Mouse (Mus musculus): Measurements from ENCODE around the gene Gm20403. TPM values are rescaled to one million over a fixed set of nuclear protein-coding genes. Genes with fewer than 3 reads are reported as not detected.
"Not testable (repeated sequence)": the region's sequence is repeated elsewhere in the genome, so short reads cannot be mapped to it uniquely, and the experiment has no call there.

Gene Gm20403
- total RNA-seq, 2 experiments from 2014 or later: not detected

DNA sequence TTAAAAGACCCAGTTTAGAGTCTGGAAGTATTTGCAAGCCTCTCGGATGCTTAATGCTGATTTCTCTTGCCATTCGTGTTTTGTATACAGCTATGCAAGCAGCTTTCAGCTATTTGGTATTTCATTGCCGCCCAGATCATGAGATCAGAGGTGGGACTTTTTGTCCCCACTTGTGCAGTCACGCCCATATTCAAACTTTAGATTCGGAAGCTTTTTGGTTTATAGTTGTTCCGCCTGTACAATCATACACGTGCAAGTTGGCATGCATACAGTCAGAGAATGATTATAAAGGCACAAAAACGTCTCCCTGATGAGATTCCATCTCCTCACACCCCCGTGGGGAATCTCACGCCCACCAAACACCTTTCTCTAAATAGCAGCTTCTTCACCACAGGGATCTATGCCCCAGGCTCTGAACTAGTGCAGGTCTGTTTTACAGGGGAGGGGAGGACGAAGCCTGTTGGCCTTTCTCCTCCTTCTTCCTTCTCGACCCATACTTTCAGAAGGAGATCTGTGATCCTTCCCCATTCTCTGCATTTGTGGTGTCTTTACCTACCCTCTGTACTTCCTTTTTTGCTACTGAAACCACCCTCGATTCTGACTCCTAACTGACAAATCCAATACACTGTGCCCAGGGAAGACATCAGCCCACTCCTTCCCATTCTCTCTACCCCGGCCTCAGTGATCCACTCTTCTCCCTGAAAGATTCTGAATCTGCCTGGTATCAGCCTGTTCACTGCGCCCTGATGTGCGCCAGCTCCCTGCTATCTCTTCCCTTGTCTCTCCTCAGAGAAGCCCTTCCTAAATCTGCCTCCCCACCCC lies 7.1 kb upstream of the Gm20403 start:
- DNase-seq (ENCODE audit: low spot score in 2 of 2): no peak

DNA sequence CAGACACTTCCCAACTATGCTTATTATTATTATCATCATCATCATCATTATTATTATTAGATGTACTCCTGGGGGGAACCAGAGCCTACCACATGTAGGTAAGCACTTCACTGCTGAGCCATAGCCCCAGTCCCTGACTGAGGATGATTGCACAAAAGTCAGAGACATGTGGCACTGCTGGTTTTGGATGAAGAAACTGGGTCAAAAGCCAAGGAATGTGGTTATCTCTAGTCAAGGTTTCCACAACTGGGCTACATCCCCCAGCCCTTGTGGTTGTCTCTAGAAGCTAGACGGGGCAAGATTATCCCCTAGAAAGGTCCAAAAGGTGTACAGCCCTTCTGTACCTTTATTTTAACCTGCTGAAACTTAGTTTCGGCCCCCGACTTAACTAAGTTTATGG lies 6.5 kb upstream of the Gm20403 start:
- DNase-seq (ENCODE audit: low spot score in 2 of 2): no peak

DNA sequence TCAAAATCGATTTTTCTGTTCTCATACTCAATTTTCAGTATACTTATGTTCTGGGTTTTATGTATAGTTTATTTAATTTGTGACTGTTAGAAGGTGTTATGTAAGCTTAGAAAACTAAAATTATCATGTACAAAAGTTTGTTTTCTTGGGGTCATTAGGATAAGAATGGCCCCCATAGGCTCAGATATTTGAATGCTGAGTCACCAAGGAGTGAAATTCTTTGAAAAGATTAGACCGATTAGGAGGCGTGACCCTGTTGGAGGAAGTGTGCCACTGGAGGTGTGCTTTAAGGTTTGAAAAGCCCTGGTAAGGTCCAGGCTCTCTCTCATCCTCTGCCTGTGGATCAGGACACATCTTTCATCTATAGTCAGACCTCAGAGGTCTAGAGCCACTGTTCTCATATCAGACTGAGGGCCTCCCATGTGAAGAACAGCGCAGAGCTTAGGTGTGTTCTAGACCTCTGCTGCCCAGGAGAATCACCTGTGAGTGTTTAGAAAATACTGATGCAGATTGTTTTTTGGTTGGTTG lies 2.1 kb upstream of the Gm20403 start:
- DNase-seq (ENCODE audit: low spot score in 2 of 2): no peak

DNA sequence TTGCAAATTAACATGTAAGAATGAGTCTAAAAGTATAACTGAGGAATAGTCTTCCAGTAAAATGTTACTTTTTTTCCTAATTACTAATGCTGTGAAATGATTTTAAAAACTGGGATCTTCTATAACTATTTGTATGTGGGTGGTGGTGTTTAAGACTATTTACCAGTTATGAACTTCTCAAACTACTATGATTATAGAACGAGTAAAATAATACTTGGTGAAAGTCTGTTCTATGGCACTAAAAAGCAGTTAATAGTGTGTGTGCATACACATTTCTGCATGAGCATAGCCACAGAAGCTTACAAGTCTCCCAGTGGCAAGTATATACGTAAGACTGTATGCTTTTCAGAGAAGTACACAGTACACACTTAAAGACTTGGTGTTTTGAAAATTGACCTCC lies 827 bp upstream of the Gm20403 start:
- DNase-seq (ENCODE audit: low spot score in 2 of 2): no peak

DNA sequence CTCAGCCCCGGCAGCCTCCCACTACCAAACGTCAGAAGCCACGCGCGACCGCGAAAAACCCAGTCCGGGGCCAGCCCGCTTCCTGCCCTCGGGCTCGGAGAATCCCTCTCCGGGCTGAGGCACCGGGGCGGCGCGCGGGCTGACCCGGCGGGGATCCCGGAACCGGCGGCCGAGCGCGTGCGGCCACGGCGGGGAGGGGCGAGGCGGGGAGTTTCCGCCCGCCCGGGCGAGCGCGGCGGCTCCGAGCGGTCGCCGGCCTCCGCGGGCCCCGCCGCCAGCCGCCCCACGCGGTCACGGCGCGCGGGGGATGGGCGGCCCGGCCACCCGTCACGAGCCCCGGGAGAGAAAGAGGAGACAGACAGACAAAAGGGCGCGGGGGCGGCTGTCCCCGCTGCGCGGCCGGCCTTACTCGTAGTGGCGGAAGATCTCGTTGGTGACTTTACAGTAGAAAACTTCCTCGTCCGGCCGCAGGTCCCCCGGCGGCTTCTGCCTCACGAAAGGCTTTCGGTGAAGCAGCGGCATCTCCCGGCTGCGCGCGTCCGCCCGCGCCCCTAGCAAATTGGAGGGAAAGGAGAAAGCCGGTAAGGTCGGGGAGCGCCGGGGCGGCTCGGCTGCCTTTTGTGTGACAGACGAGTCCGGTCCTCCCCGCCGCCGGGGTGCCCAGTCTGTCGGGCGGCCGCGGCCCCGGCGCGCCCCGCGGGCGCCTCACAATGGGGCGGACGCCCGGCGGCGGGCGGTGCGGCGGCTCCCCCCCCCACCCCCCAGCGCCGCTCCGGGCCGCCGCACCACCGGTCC lies 875 bp downstream of the Gm20403 start:
- peak; percentile 33 to 37 for DNase-seq (ENCODE audit: low spot score in 2 of 2)

DNA sequence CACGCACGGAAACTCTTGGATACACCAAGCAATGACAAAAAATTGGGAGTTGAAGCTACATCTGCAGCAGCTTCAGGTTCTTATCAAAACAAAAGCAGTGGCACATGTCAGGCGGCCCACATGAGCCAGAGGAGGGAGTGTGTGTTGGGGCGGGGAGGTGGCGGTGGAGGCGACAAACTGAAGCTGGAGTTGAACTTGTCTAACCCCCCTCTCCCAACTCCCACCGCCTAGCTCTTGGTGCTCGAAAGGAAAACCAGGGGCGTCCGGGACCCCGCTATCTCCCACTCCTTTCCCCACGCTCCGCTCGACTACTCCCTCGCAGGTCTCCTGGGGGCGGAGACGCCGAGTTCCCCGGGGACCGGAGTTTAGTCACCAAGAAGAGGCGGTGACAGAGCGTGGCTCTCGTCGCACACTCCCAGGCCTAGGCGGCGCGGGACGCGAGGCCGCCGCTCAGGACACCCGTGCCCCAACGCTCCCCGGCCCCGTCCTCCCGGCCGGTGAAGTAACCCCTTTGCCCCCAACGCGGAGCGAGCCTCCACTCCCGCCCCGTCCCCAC lies 1.6 kb downstream of the Gm20403 start:
- DNase-seq (ENCODE audit: low spot score in 2 of 2): peak; percentile 33 to 45

DNA sequence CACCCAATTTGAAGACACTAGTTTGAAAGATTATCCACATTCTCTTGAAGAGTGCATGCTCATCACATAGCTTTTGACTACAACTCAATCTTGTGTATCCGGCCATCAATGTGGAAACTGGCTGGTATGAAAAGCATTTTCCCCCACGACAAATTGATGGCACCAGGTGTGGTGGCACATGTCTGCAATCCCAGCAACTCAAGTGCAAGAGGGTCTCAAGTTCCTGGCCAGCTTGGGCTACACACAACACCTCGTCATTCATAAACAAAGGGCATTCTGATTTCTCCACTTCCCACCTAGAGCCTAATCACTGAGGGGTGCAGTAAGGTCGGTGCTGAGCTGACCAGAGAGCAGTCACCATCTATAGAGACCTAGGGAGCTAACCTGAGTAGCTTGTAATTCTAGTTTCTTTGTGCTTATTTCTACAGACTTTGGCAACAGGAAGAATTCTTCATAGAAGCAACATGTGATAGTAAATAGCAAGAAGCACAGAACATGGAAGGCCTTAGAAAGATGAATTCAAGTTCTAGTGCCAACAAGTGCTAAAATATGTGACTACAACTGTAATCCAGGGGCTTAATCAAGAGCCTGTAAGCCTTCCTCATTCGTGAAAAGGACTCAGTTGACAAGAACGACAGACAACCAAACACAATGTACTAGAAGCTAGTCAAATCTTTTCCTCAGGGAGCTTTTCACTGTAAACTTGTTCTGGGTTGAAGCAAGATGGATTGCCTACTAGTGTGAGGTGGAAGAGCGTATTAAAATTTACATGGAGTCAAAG lies 3.2 kb downstream of the Gm20403 start:
- DNase-seq (ENCODE audit: low spot score in 2 of 2): no peak

DNA sequence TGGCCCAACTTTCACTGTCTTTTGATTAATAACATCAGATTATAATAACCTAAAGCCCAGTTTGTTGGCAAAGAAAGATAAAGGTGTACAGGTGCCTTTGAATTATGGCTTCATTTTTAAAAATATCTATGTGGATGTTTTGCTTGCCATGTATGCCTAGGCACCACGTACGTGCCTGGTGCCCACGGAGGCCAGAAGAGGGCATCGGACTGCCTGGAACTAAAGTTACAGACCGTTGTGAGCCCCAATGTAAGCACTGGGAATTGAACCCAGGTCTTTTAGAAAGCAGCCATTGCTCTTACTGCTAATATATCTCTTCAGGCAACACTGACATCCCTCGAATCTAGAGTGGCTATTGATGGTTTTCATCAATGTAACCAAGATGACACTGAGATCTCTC lies 4.4 kb downstream of the Gm20403 start:
- DNase-seq (ENCODE audit: low spot score in 2 of 2): no peak

DNA sequence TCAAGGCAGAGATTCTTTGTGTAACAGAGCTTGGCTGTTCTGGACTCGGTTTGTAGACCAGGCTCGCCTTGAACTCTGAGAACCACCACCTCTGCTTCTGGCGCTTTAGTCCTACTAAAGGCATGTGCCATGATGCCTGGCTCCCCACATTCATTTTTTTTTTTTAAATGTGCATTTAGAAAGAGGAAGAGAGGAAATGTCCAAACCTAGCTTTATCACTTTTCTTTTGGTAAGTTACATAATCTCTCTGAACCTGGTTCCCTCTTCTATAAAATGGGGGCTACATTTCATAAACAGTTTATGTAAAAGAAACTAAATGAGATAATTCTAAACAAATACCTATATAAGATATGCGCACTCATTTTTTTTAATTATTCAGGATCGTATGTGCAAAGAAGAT lies 5.4 kb downstream of the Gm20403 start:
- no peak for DNase-seq (ENCODE audit: low spot score in 2 of 2)

DNA sequence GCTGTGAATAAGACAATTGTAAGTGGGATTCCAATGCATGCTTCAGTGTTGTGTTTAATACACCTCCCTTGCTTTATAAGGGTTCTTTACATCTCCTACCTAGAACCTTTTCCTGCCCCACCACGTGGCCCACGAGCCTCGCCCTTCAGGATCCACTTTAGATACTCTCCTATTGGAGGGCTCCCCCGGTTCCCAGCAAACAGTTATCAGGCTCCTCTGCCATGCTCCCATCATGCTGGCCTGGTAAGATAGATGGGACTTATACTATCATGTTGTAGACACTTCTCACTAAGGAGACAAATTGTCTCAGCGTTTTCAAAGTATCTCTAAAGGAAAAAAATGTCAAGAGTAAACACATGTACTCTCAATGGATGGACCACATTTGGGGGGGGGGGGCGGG lies 5.8 kb downstream of the Gm20403 start:
- DNase-seq (ENCODE audit: low spot score in 2 of 2): no peak

DNA sequence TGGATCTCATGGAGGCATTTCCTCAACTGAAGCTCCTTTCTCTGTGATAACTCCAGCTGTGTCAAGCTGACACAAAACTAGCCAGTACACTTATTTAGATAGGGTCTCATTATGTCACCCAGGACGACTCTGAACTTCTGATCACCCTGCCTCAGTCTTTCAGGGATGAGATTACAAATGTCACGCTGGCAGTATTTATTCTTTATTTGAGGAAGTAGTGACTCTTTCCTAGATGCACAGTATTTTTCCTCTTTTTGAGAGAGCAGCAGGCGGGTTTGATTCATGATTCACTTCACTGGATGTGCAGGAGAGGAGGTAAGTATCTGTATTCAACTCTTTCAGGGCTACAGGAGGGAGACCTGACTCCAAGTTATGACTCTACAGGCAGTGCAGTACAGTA lies 17.3 kb downstream of the Gm20403 start:
- no peak for DNase-seq (ENCODE audit: low spot score in 2 of 2)

DNA sequence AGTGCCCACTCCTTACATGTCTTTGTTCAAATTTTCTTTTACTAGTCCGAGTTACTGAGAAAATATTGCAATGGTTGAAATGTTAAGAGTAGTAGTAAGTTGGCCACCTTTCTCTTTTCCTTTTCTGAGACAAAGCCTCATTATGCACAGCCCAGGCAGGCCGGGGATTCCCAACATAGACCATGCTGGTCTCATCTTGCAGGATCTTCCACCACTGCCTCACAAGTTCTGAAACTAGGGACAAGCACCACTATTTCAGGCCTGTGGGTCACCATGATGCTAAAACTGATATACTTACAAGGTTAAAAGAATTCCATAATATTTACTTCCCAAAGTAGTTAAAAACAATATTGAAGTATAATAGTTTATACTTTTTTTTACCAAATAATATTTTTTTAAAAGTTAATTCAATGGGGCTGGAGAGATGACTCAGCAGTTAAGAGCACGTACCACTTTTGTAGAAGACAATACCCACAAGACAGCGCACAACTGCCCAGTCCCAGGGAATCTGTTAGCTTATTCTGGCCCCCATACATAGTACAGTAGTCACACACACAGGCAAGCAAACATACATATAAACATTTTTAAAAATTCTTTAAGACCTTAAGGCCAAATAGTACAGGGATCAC lies 20.7 kb downstream of the Gm20403 start:
- DNase-seq (ENCODE audit: low spot score in 2 of 2): no peak

DNA sequence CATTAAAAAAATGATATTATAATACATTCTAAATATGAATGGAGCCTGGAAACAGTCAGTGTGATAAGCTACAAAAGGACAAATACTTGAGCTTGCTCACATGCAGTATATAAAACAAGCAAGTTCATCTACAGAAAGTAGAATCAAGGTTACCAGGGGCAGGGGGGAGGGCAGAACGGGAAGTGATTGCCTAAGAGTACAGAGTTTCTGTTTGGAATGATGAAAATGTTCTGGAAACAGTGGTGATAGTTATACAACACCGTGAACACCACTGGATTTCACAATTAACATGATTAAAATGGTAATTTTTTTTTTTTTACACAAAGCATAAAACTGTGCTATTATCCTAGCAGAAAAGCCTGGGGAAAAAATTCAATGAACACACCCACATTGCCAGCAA lies 26.8 kb downstream of the Gm20403 start:
- DNase-seq (ENCODE audit: low spot score in 2 of 2): no peak

DNA sequence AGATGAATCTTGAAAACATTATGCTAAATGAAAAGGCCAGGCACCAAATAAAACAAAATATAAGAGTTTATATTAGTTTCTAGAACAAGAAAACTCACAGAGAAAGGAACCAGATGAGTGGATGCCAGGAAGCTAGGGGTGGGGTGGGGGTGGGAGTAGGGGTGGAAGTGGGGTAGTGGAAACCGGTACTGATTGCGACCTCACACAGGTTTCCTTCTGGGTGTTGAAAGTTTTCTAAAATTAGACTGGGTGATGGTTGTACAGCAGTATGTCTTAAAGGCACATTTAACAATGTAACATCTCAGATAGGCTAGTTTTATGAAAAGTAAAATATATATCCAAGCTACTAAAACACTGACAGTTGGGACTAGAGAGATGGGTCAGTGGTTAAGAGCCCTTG lies 29.4 kb downstream of the Gm20403 start:
- no peak for DNase-seq (ENCODE audit: low spot score in 2 of 2)

DNA sequence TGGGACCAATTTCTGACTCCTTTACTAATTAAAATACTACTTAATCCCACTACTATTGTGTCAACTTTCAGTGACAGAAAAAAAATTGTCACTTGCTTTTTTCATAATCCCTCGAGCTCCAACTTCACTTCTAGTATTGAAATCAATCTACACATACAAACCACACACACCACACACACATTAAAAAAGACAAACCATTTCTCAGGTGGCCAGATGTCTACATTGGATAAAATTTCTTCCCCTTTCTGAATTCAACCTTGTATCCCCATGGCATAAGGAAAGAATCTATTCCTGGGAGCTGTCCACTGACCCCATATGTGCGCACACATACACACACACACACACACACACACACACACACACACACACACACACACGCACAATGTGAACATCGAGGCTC lies 29.9 kb downstream of the Gm20403 start:
- DNase-seq (ENCODE audit: low spot score in 2 of 2): no peak

DNA sequence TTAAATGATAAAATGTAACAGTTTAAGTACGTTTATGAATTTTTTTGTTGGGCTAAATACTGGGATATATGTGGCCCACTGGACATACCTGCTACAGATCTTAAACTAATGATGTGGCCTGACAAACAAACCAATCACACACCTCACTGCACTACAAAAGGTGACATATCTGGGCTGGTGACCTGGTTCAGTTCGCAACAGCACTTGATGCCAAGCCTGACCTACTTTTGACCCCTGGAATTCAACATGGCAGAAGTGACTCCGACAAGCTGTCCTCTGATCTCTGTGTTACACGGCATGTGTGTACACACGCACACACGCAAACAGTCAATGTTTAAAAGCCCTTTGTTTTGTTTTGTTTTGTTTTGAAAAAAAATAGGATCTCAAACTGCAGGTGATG lies 40.2 kb downstream of the Gm20403 start:
- no peak for DNase-seq (ENCODE audit: low spot score in 2 of 2)

DNA sequence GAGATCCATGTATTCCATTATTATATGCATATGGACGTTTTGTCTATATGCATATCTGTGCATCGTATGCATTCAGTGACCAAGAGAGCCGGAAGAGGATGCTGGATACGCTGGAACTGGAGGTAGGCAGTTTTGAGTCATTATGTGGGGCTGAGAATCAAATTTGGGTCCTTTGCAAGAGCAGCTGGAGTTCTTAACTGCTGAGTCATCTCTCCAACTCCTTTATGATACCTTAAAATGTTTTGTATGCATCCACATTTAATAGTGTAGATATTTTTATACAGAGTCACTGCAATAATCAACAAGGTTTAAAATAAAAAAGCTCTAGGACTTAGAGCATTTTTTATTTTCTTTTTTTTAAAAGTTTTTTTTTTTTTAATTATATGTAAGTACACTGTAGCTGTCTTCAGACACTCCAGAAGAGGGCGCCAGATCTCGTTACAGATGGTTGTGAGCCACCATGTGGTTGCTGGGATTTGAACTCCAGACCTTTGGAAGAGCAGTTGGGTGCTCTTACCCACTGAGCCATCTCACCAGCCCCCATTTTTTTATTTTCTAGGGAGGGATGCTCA lies 43.7 kb downstream of the Gm20403 start:
- not testable (repeated sequence) for DNase-seq (ENCODE audit: low spot score in 2 of 2)

DNA sequence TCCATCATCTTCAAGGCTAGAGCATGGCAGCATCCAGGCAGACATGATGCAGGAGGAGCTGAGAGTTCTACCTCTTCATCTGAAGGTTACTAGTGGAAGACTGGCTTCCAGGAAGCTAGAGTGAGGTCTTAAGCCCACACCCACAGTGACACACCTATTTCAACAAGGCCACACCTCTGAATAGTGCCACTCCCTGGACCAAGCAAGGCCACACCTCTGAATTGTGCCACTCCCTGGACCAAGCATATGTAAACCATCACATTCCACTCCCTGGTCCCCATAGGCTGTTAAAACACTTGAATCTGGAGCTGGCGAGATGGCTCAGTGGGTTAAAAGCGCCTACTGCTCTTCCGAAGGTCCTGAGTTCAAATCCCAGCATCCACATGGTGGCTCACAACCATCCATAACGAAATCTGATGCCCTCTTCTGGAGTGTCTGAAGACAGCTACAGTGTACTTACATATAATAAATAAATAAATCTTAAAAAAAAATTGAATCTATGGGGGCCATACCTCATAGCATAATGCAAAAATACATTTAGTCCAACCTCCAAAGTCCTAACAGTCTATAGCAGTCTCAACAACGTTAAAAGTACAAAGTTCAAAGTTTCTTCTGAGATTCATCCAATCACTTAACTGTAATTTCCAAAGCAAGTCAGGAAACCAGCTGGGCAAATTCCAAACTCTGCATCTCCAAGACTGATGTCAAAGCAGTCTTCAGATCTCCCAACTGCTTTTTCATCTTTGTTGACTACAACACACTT lies 48.6 kb downstream of the Gm20403 start:
- DNase-seq (ENCODE audit: low spot score in 2 of 2): not testable (repeated sequence)

All from adrenal gland, postnatal 4 days (tissue).